Mouse (Mus musculus): ENCODE data around the gene Astn2. TPM values are rescaled to one million over a fixed set of nuclear protein-coding genes. Genes with fewer than 3 reads are reported as not detected.

Gene Astn2
- polyA plus RNA-seq, 1 experiment from 2014 or later = 0.66 TPM

DNA sequence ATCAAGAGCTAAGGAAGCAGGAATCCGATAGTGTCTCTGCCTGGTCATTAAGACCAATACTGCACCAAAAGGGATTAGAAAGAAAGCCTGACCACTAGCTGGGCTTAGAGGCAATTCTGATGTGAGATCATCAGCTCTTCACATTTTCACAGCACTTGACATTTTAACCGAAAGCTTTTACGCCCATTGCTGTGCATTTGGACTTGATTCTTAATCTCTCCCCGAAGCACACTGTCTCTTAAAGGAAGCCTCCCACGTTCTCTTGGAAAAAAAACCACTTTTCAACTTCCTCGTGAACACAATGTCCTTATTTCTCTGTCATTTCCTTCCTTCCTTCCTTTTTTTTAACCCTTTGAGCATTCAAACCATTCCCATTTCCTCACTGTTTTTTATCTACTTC is 680.0 kb downstream of the Astn2 start:
- Histone ChIP-seq H3K36me3 (no peaks in the 10 kb centered on the region), H3K4me1 (no peaks in the 10 kb centered on the region), H3K27me3 (ENCODE audit: low read depth, poor library complexity, severe bottlenecking) (no peaks in the 10 kb centered on the region), H3K27ac (no peak overlapping the region), H3K9me3 (replicated peaks) (no peaks in the 10 kb centered on the region), H3K4me3 (no peak overlapping the region)
- WGBS = 68% methylated on average over 6 of the region's 6 CpGs
- DNase-seq (ENCODE audit: low spot score) = no peak

GRCm38 (mm10) chr4:65719610-65720009 is 684.8 kb downstream of the Astn2 start:
- Histone ChIP-seq H3K4me3 (no peak overlapping the region), H3K27me3 (ENCODE audit: low read depth, poor library complexity, severe bottlenecking) (no peaks in the 10 kb centered on the region), H3K9me3 (replicated peaks) (no peaks in the 10 kb centered on the region), H3K27ac (no peak overlapping the region), H3K4me1 (no peaks in the 10 kb centered on the region), H3K36me3 (no peaks in the 10 kb centered on the region)
- DNase-seq (ENCODE audit: low spot score) = no peak
- 85% methylated on average over 2 of the region's 2 CpGs for WGBS

DNA sequence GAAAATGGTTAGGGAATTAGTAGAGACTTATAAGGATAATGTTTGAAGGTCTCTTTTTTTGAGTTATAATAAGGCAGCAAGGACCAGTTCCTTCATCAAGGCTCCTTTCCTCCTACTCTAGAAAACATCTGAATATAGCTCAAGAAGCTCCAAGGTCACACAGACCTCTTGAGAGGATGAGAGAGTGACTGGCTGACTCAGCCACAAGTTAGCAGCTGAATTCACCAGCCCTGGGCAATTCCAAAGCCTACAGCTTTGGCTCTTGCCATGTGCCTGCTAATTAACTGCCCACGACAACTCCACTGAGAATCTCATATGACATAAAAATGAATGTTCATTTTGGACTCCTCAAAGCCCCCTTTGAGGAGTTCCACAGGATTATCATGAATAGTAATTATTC is 686.5 kb downstream of the Astn2 start:
- no peaks in the 10 kb centered on the region for H3K36me3 ChIP-seq
- H3K4me3 ChIP-seq = no peak overlapping the region
- no peaks in the 10 kb centered on the region for H3K27me3 ChIP-seq (ENCODE audit: low read depth, poor library complexity, severe bottlenecking)
- DNase-seq (ENCODE audit: low spot score) = no peak
- H3K27ac ChIP-seq = no peak overlapping the region
- H3K4me1 ChIP-seq = no peaks in the 10 kb centered on the region
- WGBS = 70% methylated on average over 1 of the region's 1 CpGs
- H3K9me3 ChIP-seq (replicated peaks) = no peaks in the 10 kb centered on the region

DNA sequence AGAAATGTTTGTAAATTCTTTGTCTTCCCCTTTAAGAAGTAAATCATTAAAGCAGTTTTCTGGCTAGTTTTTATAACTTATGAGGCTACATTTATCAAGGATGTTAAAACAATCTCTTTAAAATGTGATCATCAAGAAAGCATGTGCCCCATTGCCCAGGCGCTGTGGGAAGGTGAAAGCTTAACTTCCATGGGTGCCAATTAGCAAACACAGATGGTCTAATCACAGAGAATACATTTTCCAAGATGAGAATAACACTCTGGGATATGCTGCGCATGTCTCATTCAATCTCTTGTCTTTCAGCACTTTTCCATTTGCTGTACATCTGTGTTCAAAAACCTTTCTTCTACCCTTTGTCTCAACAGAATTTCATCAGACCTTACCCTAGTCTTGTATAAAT is 688.3 kb downstream of the Astn2 start:
- H3K4me1 ChIP-seq = no peaks in the 10 kb centered on the region
- DNase-seq (ENCODE audit: low spot score) = no peak
- H3K9me3 ChIP-seq (replicated peaks) = no peaks in the 10 kb centered on the region
- H3K27me3 ChIP-seq (ENCODE audit: low read depth, poor library complexity, severe bottlenecking) = no peaks in the 10 kb centered on the region
- 88% methylated on average over 2 of the region's 2 CpGs for WGBS
- no peak overlapping the region for H3K4me3 ChIP-seq
- H3K36me3 ChIP-seq = no peaks in the 10 kb centered on the region
- no peak overlapping the region for H3K27ac ChIP-seq

DNA sequence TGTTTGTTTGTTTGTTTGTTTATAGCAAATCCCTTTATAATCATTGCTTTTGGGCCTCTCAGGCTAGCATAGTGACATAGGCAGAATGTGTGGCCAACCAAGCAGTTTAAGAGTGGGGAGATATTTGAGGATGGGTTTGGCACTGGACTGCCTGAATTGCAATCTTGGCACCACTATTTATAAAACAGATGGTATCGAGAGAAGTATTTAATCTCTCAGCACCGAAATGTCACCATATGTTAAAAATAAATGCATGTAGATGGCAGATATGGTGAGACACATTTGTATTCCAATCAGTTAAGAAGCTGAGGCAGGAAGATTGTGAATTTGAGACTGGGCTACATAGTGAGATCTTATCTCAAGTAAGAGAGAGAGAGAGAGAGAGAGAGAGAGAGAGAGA is 692.7 kb downstream of the Astn2 start:
- Histone ChIP-seq H3K36me3 (no peaks in the 10 kb centered on the region), H3K9me3 (replicated peaks) (no peaks in the 10 kb centered on the region), H3K27ac (no peak overlapping the region), H3K4me3 (no peak overlapping the region), H3K27me3 (ENCODE audit: low read depth, poor library complexity, severe bottlenecking) (no peaks in the 10 kb centered on the region), H3K4me1 (no peaks in the 10 kb centered on the region)
- DNase-seq (ENCODE audit: low spot score) = no peak
- 94% methylated on average over 2 of the region's 2 CpGs for WGBS

DNA sequence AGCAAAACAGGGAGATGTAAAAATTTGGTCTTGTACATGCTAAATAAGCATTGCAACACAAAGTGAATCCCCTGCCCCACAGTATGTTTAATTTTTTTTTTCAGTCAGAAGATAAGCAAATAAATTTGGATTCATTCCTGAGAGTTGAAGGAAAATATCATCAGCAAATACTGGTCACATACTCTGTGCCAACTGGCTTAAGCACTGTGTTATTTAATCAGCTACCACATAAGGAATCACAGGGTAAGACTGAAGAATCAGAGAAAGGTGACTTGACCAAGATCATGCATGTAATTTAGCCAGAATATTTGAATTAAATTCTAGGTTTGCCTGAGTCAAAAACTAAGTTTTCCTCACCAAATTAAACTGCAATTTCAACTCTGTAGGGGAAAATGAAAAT is 693.8 kb downstream of the Astn2 start:
- DNase-seq (ENCODE audit: low spot score) = no peak
- H3K4me3 ChIP-seq = no peak overlapping the region
- no peak overlapping the region for H3K27ac ChIP-seq
- no peaks in the 10 kb centered on the region for H3K4me1 ChIP-seq
- no peaks in the 10 kb centered on the region for H3K27me3 ChIP-seq (ENCODE audit: low read depth, poor library complexity, severe bottlenecking)
- no peaks in the 10 kb centered on the region for H3K36me3 ChIP-seq
- H3K9me3 ChIP-seq (replicated peaks) = no peaks in the 10 kb centered on the region

DNA sequence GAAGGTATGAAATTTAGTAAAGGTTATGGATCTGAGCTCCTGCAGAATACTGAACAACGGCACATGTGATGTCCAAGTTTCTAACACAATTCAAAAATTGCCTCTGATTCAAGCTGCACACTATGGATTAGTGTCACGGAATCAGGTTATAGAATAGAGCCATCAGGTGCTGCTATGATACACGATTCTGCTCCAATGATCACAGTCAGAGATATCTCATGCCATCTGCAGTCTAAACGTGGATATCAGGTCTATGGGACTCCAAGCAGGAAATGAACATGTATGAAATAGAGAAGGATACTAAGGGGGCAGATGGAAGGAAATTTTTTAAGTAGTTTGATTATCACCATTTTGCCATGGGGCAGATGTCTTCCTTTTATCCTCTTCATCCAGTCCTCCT is 702.6 kb downstream of the Astn2 start:
- H3K27me3 ChIP-seq (ENCODE audit: low read depth, poor library complexity, severe bottlenecking) = no peaks in the 10 kb centered on the region
- 88% methylated on average over 4 of the region's 4 CpGs for WGBS
- H3K36me3 ChIP-seq = no peaks in the 10 kb centered on the region
- H3K9me3 ChIP-seq (replicated peaks) = no peaks in the 10 kb centered on the region
- DNase-seq (ENCODE audit: low spot score) = no peak
- H3K4me1 ChIP-seq = no peaks in the 10 kb centered on the region
- H3K4me3 ChIP-seq = no peak overlapping the region
- H3K27ac ChIP-seq = no peak overlapping the region

- WGBS = 66% methylated on average over 8 of the region's 8 CpGs
- no peaks in the 10 kb centered on the region for H3K27me3 ChIP-seq (ENCODE audit: low read depth, poor library complexity, severe bottlenecking)
- H3K36me3 ChIP-seq = no peaks in the 10 kb centered on the region
- H3K4me1 ChIP-seq = no peaks in the 10 kb centered on the region
- no peak for DNase-seq (ENCODE audit: low spot score)
- H3K27ac ChIP-seq = no peak overlapping the region
- no peak overlapping the region for H3K4me3 ChIP-seq
- H3K9me3 ChIP-seq (replicated peaks) = no peaks in the 10 kb centered on the region
Measured at GRCm38 (mm10) chr4:65699743-65700361, 704.6 kb downstream of the Astn2 start.

- H3K36me3 ChIP-seq = no peaks in the 10 kb centered on the region
- H3K27me3 ChIP-seq (ENCODE audit: low read depth, poor library complexity, severe bottlenecking) = no peaks in the 10 kb centered on the region
- H3K27ac ChIP-seq = no peak overlapping the region
- no peaks in the 10 kb centered on the region for H3K4me1 ChIP-seq
- DNase-seq (ENCODE audit: low spot score) = no peak
- no peaks in the 10 kb centered on the region for H3K9me3 ChIP-seq (replicated peaks)
- no peak overlapping the region for H3K4me3 ChIP-seq
- WGBS = 93% methylated on average over 5 of the region's 5 CpGs
Measured at GRCm38 (mm10) chr4:65695241-65695640, 709.2 kb downstream of the Astn2 start.

DNA sequence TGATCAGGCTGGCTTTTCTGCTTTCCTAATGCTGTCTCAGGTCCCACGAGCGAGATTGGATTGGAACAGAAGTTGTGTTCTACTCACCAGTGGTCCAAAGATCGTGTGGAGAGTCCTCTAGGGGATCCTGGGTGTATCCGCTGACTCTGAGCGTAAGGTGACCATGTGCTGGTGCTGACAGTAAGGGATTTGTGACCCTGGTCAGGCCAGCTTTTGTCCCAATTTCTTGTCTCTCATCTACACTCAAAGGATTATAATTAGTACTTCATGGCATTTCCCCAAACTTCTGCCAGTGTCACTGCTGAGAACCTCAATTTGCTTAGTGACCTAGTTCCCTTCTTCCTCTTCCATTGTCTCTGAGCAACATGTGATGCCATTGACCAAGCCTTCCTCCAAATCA is 710.4 kb downstream of the Astn2 start:
- Histone ChIP-seq H3K9me3 (replicated peaks) (no peaks in the 10 kb centered on the region), H3K4me1 (no peaks in the 10 kb centered on the region), H3K4me3 (no peak overlapping the region), H3K36me3 (no peaks in the 10 kb centered on the region), H3K27ac (no peak overlapping the region), H3K27me3 (ENCODE audit: low read depth, poor library complexity, severe bottlenecking) (no peaks in the 10 kb centered on the region)
- DNase-seq (ENCODE audit: low spot score) = no peak
- 82% methylated on average over 5 of the region's 5 CpGs for WGBS

DNA sequence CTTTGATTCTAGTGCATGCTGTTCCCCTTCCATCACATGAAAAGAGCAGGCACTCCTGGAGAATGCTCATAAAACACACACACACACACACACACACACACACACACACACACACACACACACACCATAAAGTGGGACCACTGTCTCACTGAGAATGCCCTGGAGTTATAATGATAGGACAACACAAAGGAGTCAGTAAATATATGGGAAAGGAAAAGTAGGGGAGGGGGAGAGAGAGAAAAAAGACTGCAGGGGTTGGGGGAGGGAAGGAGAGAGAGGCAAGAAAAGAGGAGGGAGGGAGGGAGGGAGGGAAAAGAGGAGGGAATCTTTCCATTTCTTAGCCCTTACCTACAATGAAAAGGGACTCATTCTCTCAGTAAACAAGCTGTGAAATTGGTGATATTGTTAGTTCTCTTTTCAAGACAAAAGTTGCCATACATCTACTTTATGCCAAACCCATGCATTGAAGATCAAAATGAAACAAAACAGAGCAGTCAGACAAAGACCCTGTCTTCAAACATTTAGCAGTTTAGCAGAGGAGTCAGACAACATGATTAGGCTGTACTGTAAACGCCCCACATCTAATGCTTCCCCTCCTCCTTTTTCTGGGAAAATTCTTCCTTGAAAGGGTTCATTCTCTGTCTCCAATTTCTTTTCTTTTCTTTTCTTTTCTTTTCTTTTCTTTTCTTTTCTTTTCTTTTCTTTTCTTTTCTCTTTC is 717.2 kb downstream of the Astn2 start:
- Histone ChIP-seq H3K9me3 (replicated peaks) (no peaks in the 10 kb centered on the region), H3K4me1 (no peaks in the 10 kb centered on the region), H3K27me3 (ENCODE audit: low read depth, poor library complexity, severe bottlenecking) (no peaks in the 10 kb centered on the region), H3K27ac (no peak overlapping the region), H3K4me3 (no peak overlapping the region), H3K36me3 (no peaks in the 10 kb centered on the region)
- no peak for DNase-seq (ENCODE audit: low spot score)
- WGBS = 60% methylated on average over 1 of the region's 1 CpGs

- no peaks in the 10 kb centered on the region for H3K9me3 ChIP-seq (replicated peaks)
- H3K27ac ChIP-seq = no peak overlapping the region
- no peaks in the 10 kb centered on the region for H3K36me3 ChIP-seq
- 59% methylated on average over 3 of the region's 3 CpGs for WGBS
- no peaks in the 10 kb centered on the region for H3K4me1 ChIP-seq
- no peaks in the 10 kb centered on the region for H3K27me3 ChIP-seq (ENCODE audit: low read depth, poor library complexity, severe bottlenecking)
- H3K4me3 ChIP-seq = no peak overlapping the region
- DNase-seq (ENCODE audit: low spot score) = no peak
Measured at GRCm38 (mm10) chr4:65686258-65687005, 718.0 kb downstream of the Astn2 start.

GRCm38 (mm10) chr4:65684401-65684800 is 720.0 kb downstream of the Astn2 start:
- Histone ChIP-seq H3K27me3 (ENCODE audit: low read depth, poor library complexity, severe bottlenecking) (no peaks in the 10 kb centered on the region), H3K27ac (no peak overlapping the region), H3K4me3 (no peak overlapping the region), H3K36me3 (no peaks in the 10 kb centered on the region), H3K9me3 (replicated peaks) (no peaks in the 10 kb centered on the region), H3K4me1 (no peaks in the 10 kb centered on the region)
- no peak for DNase-seq (ENCODE audit: low spot score)
- 84% methylated on average over 3 of the region's 3 CpGs for WGBS
